Mouse (Mus musculus) spleen, adult 2 months (tissue): ENCODE measurements around the gene Pitx2.

Experiments used
- CTCF ChIP-seq: fragments of 200-500 bp; IDR thresholded peaks from 2 replicates; pipeline ENCODE4 v1.5.1; 2011; ENCODE audit warnings: mild to moderate bottlenecking, inconsistent platforms; ENCODE audit not compliant: insufficient read depth, insufficient read length, insufficient replicate concordance; ENCODE audit errors: extremely low read depth
- POLR2A ChIP-seq: fragments of 200-500 bp; IDR thresholded peaks from 2 replicates; pipeline ENCODE4 v1.6.1; 2011; ENCODE audit warnings: low read depth, low read length, inconsistent platforms

GRCm38 (mm10) chr3:129223401-129223800 is 23.7 kb downstream of the Pitx2 start:
- TF ChIP-seq CTCF: no peak
- no peak for TF ChIP-seq POLR2A
